Mouse (Mus musculus): ENCODE measurements around the gene Zbed5.
"Not testable (repeated sequence)": the region's sequence is repeated elsewhere in the genome, so short reads cannot be mapped to it uniquely, and the experiment has no call there.

Zbed5 gene

GRCm38 (mm10) chr5:129895198-129896088 is at the start of gene Zbed5:
Gene Zbed5, plus strand, starts transcription at chr5:129895723.
- DNase-seq (ENCODE audit: low read depth): peak; percentile 90

DNA sequence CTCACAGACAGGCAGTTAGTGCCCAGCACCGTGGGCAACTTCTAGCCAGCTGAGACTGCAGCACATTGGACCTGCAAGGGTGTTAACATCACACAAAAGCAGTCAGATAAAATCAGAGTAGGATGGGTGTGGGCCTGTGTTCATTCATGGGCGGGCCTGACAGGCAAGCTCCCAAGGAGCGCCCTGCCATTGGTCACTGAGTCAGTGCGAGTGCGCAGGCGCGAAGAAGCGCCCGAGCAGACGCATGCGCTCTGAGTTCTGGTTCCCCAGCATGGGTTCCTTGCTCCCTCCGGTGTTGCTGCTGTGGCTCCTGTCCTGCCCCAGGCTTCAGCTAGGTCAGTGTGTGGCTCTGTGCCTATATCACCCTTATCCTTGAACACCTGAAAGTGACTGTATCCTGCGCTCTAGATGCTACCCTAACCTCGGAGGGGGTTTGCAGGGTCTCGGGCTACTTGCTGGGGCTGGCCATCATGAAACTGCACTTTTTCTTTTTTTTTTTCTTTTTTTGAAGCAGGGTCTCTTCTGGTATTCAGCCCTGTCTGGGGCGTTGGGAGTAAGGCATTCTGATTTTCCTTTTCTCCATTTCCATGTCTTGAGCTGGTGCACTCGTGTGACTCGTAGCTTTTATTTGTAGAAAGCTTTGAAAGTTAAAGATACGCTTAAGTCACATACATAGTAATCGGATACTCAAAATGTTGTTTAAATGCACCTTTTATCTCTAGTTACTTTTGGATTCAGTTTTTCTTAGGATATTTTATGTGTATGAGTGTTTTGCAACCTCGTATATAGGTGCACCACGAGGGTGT is 48.6 kb upstream of the Zbed5 start, which contains the start of gene Sumf2:
TSS of gene Sumf2 (plus strand) at position 235 of the 806 bp plus-strand sequence.
- DNase-seq (ENCODE audit: low read depth): peak; percentile 98

DNA sequence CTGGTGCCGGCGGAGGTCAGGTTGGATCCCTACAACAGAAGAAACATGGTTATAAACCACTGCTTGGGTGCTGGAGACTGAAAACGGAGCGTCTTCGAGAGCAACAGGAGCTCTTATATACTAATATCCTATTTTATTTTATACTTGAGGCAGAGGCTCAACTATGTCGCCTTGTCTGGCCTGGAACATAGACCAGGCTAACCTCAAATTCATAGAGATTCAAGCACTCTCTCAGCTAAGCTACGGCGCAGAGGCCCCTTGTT is 48.0 kb upstream of the Zbed5 start:
- DNase-seq (ENCODE audit: low read depth): no peak

DNA sequence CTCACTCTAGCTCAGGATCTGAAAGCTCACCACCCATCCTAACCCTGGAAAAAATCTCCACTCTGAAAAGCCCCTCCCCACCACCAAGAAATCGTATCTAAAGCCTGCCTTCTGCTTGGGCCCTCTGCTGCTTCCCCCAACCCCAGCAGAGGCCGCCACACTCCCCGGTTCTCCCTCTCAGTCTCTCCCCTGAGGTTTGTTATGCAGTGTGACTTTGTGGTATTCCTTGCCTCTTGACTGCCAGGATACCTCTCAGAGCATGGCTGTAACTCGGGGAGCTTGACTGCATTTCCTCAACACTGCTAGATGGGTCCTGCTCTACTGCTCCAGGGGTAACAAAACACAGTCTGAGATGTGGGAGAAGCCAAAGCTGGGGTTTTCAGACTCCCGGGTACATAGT is 40.4 kb upstream of the Zbed5 start:
- no peak for DNase-seq (ENCODE audit: low read depth)

GRCm38 (mm10) chr5:129856414-129856813 is 39.1 kb upstream of the Zbed5 start:
- DNase-seq (ENCODE audit: low read depth): no peak

DNA sequence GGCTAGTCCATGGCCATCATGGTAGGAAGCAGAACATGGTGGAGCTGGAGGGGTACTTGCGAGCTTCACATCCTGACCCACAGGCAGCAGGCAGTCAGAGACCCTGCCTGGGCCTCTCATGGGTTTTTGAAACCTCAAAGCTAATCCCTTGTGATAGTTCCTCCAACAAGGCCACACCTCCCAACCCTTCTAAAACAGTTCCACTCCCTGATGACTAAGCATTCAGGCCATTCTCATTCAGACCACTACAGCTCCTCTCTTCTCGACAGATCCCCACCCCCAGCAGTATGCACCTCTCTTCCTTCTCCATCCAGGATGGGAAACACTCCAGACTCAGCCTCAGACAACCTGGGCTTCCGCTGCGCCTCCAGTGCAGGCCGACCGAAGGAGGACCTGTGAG is 33.2 kb upstream of the Zbed5 start:
- DNase-seq (ENCODE audit: low read depth): no peak

- peak; percentile 49 for DNase-seq (ENCODE audit: low read depth)
Observed at GRCm38 (mm10) chr5:129864467-129864866, 31.1 kb upstream of the Zbed5 start.

GRCm38 (mm10) chr5:129865841-129866240 is 29.7 kb upstream of the Zbed5 start:
- no peak for DNase-seq (ENCODE audit: low read depth)

GRCm38 (mm10) chr5:129869238-129869995 is 26.1 kb upstream of the Zbed5 start:
- no peak for DNase-seq (ENCODE audit: low read depth)

DNA sequence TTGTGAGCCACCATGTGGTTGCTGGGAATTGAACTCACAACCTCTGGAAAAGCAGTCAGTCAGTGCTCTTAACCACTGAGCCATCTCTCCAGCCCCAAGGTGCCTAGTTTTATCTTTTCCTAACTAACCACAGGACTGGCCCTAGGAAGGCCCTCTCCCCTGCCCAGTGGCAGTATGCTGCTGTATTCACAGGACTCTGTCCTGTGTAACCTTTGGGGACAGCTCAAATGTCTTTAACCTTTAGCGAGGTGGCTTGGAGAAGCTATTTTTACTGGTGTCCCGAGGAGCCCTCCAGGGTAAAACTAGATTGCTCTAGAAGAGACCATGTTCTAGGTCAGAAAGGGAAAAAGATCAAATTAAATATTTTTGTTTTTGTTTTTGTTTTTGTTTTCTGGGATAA is 24.3 kb upstream of the Zbed5 start:
- no peak for DNase-seq (ENCODE audit: low read depth)

DNA sequence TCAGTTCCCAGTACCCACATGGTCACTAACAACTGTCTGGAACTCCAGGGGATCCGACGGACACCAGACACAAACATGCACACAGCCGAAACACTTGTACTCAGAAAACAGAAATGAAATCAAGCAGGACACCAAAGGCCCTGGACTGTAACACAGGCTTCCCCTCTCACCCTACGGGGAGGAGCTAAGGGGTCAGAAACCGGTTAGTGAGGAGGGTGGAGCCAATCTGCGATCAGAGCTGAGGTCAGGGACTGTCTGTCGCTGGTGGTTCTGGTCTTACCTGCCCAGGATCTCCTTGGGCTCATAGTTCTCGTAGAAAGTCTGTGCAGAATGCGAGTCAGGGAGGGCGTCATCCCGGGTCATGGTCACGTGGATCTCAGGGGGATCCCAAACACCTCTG is 21.6 kb upstream of the Zbed5 start:
- DNase-seq (ENCODE audit: low read depth): no peak

- no peak for DNase-seq (ENCODE audit: low read depth)
Observed at GRCm38 (mm10) chr5:129875098-129875497, 20.4 kb upstream of the Zbed5 start.

- no peak for DNase-seq (ENCODE audit: low read depth)
Observed at GRCm38 (mm10) chr5:129877731-129878455, 17.6 kb upstream of the Zbed5 start.

DNA sequence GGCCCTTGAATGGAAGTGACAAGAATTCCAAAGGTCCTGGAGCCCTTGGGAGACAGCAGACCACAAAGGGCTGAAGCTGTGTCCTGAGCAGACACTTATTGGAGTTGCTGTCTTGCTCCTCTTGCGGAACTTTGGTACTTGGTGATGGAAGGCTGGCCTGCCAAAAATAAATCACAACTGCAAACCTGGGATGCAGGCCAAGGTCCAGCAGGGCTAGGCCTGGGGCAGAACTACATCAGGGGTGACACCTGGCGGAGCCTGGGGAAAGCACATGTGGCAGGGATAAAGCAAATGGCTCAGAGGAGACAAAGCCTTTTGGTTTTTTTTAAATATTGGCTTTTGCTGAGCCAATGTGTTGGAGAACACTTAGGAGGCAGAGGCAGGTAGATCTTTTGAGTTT is 16.6 kb upstream of the Zbed5 start:
- DNase-seq (ENCODE audit: low read depth): no peak

DNA sequence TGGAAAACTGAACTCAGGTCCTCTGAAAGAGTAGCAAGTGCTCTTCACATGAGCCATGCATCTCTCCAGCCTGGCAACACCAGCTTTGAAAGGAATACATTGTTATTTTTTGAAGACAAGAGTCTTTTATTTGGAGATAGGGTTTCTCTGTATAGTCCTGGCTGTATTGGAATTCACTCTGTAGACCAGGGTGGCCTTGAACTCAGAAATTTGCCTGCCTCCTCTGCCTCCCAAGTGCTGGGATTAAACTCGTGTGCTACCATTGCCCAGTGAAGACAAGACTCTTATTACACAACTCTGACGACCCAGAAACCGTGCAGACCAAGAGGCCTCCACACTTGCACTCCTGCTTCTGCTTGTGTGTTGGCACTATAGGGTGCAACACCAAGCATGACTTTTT is 15.6 kb upstream of the Zbed5 start:
- DNase-seq (ENCODE audit: low read depth): no peak

- peak; percentile 30 for DNase-seq (ENCODE audit: low read depth)
Observed at GRCm38 (mm10) chr5:129886271-129886670, 9.3 kb upstream of the Zbed5 start.

GRCm38 (mm10) chr5:129886911-129887636 is 8.4 kb upstream of the Zbed5 start, which contains the start of gene Chchd2:
Gene Chchd2, minus strand, starts transcription at chr5:129887470.
- peak; percentile 94 for DNase-seq (ENCODE audit: low read depth)

- not testable (repeated sequence) for DNase-seq (ENCODE audit: low read depth)
Observed at GRCm38 (mm10) chr5:129890390-129890789, 5.1 kb upstream of the Zbed5 start.

GRCm38 (mm10) chr5:129898449-129898848 is 2.9 kb downstream of the Zbed5 start, which contains the start of gene Phkg1:
Gene Phkg1, minus strand, starts transcription at chr5:129898549.
- no peak for DNase-seq (ENCODE audit: low read depth)

- no peak for DNase-seq (ENCODE audit: low read depth)
Observed at GRCm38 (mm10) chr5:129907775-129908174, 12.3 kb downstream of the Zbed5 start.
